Mouse (Mus musculus) stomach, postnatal 0 days (tissue): ENCODE results near the gene Btg1.

ENCODE experiments used
- CTCF ChIP-seq: IDR thresholded peaks from 2 replicates; pipeline ENCODE4 v1.5.1; 2016; ENCODE audit warnings: antibody characterized with exemption, low read depth, mild to moderate bottlenecking, moderate library complexity
- EP300 ChIP-seq: optimal IDR thresholded peaks from 2 replicates; pipeline ENCODE3; 2016; ENCODE audit warnings: antibody characterized with exemption

DNA sequence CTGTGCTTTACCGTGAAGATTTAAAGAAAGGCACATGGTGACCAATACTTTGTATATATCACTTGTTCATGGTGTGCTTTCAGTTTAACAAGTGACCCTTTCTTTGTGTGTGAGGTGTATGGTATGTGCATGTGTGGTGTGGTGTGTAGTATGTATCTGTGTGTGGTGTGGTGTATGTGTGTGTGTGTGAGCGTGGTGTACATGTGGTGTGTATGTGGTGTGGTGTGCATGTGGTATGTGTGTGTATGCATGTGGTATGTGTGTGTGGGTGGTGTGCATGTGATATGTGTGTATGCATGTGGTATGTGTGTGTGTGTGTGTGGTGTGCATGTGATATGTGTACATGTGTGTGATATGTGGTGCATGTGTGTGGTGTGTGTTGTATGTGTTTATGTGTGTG lies 35.6 kb downstream of the Btg1 start:
- no peak for TF ChIP-seq CTCF
- TF ChIP-seq EP300, result no peak
